25 mouse cellular contexts compared by ENCODE assay signal in genomic region chr14:33880236-33880635, GRCm38 (mm10). TPM values are rescaled to one million over a fixed set of nuclear protein-coding genes. Genes with fewer than 3 reads are reported as not detected.
DNase-seq lines count a peak whose midpoint lies in the region; ATAC-seq and TF ChIP-seq lines count a peak whose summit lies in the region.
"Had no signal": no experiment of that assay in that cellular context is flagged by ENCODE, and none has a peak within 500 bp of the region (broad histone marks: within the 10 kb centered on the region; RNA-seq: fewer than 3 reads in every experiment).

No protein-coding gene starts in this region.

- TF ChIP-seq CTCF in heart, adult 2 months (IDR thresholded peaks at IDR 0.05), result no peak
- TF ChIP-seq CTCF in lung, embryonic 14.5 days (IDR thresholded peaks at IDR 0.05; ENCODE audit: low read depth), result no peak
- no peak for TF ChIP-seq CTCF in lung, postnatal 0 days (IDR thresholded peaks at IDR 0.05)

- no peak overlapping the region for H3K4me2 ChIP-seq in embryonic facial prominence, embryonic 14.5 days (ENCODE audit: low read depth, low read length)
- no peak overlapping the region for H3K4me2 ChIP-seq in lung, embryonic 14.5 days
- no peak overlapping the region for H3K4me2 ChIP-seq in lung, embryonic 16.5 days (ENCODE audit: low read depth, low read length)
- no peak overlapping the region for H3K4me2 ChIP-seq in lung, postnatal 0 days (replicated peaks; ENCODE audit: low read depth, low read length)

- no peak overlapping the region for H3K9ac ChIP-seq in embryonic facial prominence, embryonic 14.5 days (ENCODE audit: low read depth, low read length)
- no peak overlapping the region for H3K9ac ChIP-seq in heart, adult 2 months (ENCODE audit: low read depth, low read length)
- no peak overlapping the region for H3K9ac ChIP-seq in lung, embryonic 14.5 days
- no peak overlapping the region for H3K9ac ChIP-seq in lung, embryonic 16.5 days (ENCODE audit: low read length)
- H3K9ac ChIP-seq in lung, postnatal 0 days (replicated peaks; ENCODE audit: low read depth), result no peak overlapping the region

- TF ChIP-seq POLR2A in heart, adult 2 months (IDR thresholded peaks at IDR 0.05; ENCODE audit: insufficient read depth, low read depth, low read length), result no peak

- no peak for ATAC-seq in embryonic facial prominence, embryonic 14.5 days (ENCODE audit: low read depth)
- no peak; the same call in 1 of the 2 replicates for ATAC-seq in lung, embryonic 14.5 days (ENCODE audit: insufficient read depth)
- 0 out of 2 replicates have a peak, but pooled peaks have one; percentile 26 for ATAC-seq in lung, embryonic 16.5 days (ENCODE audit: low read depth)
- no peak for ATAC-seq in lung, postnatal 0 days
- ATAC-seq: activated CD4-positive, CD25-positive, alpha-beta regulatory T cell, adult 4 months; CD4-positive, CD25-positive, alpha-beta regulatory T cell, adult 4 months; Patski had no signal

- H3K4me3 ChIP-seq in embryonic facial prominence, embryonic 14.5 days (ENCODE audit: low read depth, low read length), result no peak overlapping the region
- H3K4me3 ChIP-seq in embryonic facial prominence, embryonic 10.5 days, result no peak overlapping the region
- H3K4me3 ChIP-seq in heart, adult 2 months, result no peak overlapping the region
- H3K4me3 ChIP-seq in lung, embryonic 14.5 days (ENCODE audit: low read depth, low read length), result no peak overlapping the region
- H3K4me3 ChIP-seq in lung, embryonic 16.5 days (ENCODE audit: low read length), result no peak overlapping the region
- H3K4me3 ChIP-seq in lung, postnatal 0 days (ENCODE audit: low read depth, low read length), result no peak overlapping the region

- H3K9me3 ChIP-seq in embryonic facial prominence, embryonic 14.5 days (ENCODE audit: control insufficient read depth, low read length), result no peaks in the 10 kb centered on the region
- H3K9me3 ChIP-seq in embryonic facial prominence, embryonic 10.5 days, result no peaks in the 10 kb centered on the region
- no peaks in the 10 kb centered on the region for H3K9me3 ChIP-seq in lung, embryonic 14.5 days (ENCODE audit: low read depth, low read length)
- no peaks in the 10 kb centered on the region for H3K9me3 ChIP-seq in lung, embryonic 16.5 days (ENCODE audit: control insufficient read depth, low read length)
- no peaks in the 10 kb centered on the region for H3K9me3 ChIP-seq in lung, postnatal 0 days (ENCODE audit: low read length)

- intact Hi-C loops in heart, adult 2 months (cut with DNase I), result no loop called here

- TF ChIP-seq EP300 in heart, adult 2 months (IDR thresholded peaks at IDR 0.05; ENCODE audit: insufficient read depth, low read depth, low read length), result no peak
- no peak for TF ChIP-seq EP300 in lung, postnatal 0 days (IDR thresholded peaks at IDR 0.05)

- peak; percentile 26 for DNase-seq in embryonic facial prominence, embryonic 14.5 days (ENCODE audit: low spot score)
- no peak for DNase-seq in embryonic facial prominence, embryonic 10.5 days (ENCODE audit: low spot score)
- peak; percentile 85 for DNase-seq in heart, adult 11 months
- DNase-seq in heart, adult 2 months, result no peak
- DNase-seq in lung, embryonic 14.5 days, result peak; percentile 65
- DNase-seq in lung, postnatal 14 days, result no peak
- no peak for DNase-seq in lung, postnatal 0 days (ENCODE audit: low spot score)
- DNase-seq: adrenal gland, adult 2 months; adrenal gland, adult 8-10 months; adrenal gland, postnatal 10 days; adrenal gland, postnatal 14 days; adrenal gland, postnatal 25 days; adrenal gland, postnatal 36 days; B cell, adult 2 months; cerebellum, adult 11 months; cerebellum, adult 11-12 months had no signal

- no peaks in the 10 kb centered on the region for H3K36me3 ChIP-seq in embryonic facial prominence, embryonic 14.5 days (ENCODE audit: control insufficient read depth, insufficient read depth, low read length)
- no peaks in the 10 kb centered on the region for H3K36me3 ChIP-seq in embryonic facial prominence, embryonic 10.5 days (replicated peaks)
- no peaks in the 10 kb centered on the region for H3K36me3 ChIP-seq in heart, adult 2 months (ENCODE audit: control insufficient read depth, insufficient read depth, low read length)
- H3K36me3 ChIP-seq in lung, embryonic 14.5 days (ENCODE audit: insufficient read depth), result no peaks in the 10 kb centered on the region
- no peaks in the 10 kb centered on the region for H3K36me3 ChIP-seq in lung, embryonic 16.5 days (ENCODE audit: control insufficient read depth, insufficient read depth, low read length)
- H3K36me3 ChIP-seq in lung, postnatal 0 days (ENCODE audit: insufficient read depth, low read length), result no peaks in the 10 kb centered on the region
- H3K36me3 ChIP-seq: G1E had no signal

- no peaks in the 10 kb centered on the region for H3K4me1 ChIP-seq in embryonic facial prominence, embryonic 14.5 days (ENCODE audit: control insufficient read depth, insufficient read depth, low read length)
- H3K4me1 ChIP-seq in embryonic facial prominence, embryonic 10.5 days, result peaks cover 5% of the 10 kb centered on the region; the same call in 1 of the 2 replicates
- no peaks in the 10 kb centered on the region for H3K4me1 ChIP-seq in heart, adult 2 months (ENCODE audit: control insufficient read depth, insufficient read depth, low read length)
- H3K4me1 ChIP-seq in lung, embryonic 14.5 days (ENCODE audit: insufficient read depth), result 0 out of 2 replicates have a peak, but pooled peaks cover 3% of the 10 kb centered on the region
- H3K4me1 ChIP-seq in lung, embryonic 16.5 days (replicated peaks; ENCODE audit: control insufficient read depth, insufficient read depth, low read length), result peaks cover 5% of the 10 kb centered on the region; the same call in 1 of the 2 replicates
- no peaks in the 10 kb centered on the region for H3K4me1 ChIP-seq in lung, postnatal 0 days (ENCODE audit: insufficient read depth, low read depth, low read length)

- H3K27me3 ChIP-seq in embryonic facial prominence, embryonic 14.5 days (replicated peaks; ENCODE audit: control insufficient read depth, insufficient read depth, low read length), result no peaks in the 10 kb centered on the region
- H3K27me3 ChIP-seq in embryonic facial prominence, embryonic 10.5 days (replicated peaks; ENCODE audit: low read depth, poor library complexity, severe bottlenecking), result no peaks in the 10 kb centered on the region
- H3K27me3 ChIP-seq in heart, adult 2 months (ENCODE audit: control insufficient read depth, insufficient read depth, low read length), result no peaks in the 10 kb centered on the region
- no peaks in the 10 kb centered on the region for H3K27me3 ChIP-seq in lung, embryonic 14.5 days (ENCODE audit: insufficient read depth, low read length)
- H3K27me3 ChIP-seq in lung, embryonic 16.5 days (ENCODE audit: control insufficient read depth, insufficient read depth, low read depth, low read length), result no peaks in the 10 kb centered on the region
- no peaks in the 10 kb centered on the region for H3K27me3 ChIP-seq in lung, postnatal 0 days (replicated peaks; ENCODE audit: insufficient read depth, low read length)
- H3K27me3 ChIP-seq: CH12.LX, Patski had no signal

- WGBS in embryonic facial prominence, embryonic 14.5 days, result 66% methylated on average over 3 of the region's 3 CpGs
- 91% methylated on average over 3 of the region's 3 CpGs for WGBS in embryonic facial prominence, embryonic 10.5 days
- WGBS in heart, adult 2 months, result 55% methylated on average over 3 of the region's 3 CpGs
- WGBS in lung, embryonic 14.5 days, result 57% methylated on average over 3 of the region's 3 CpGs
- WGBS in lung, embryonic 16.5 days, result 59% methylated on average over 3 of the region's 3 CpGs
- WGBS in lung, postnatal 0 days, result 69% methylated on average over 3 of the region's 3 CpGs

- H3K79me2 ChIP-seq in heart, adult 2 months (replicated peaks; ENCODE audit: control insufficient read depth, insufficient read depth, low read length), result no peaks in the 10 kb centered on the region

- no peak overlapping the region for H3K27ac ChIP-seq in embryonic facial prominence, embryonic 14.5 days (replicated peaks; ENCODE audit: low read depth, low read length)
- H3K27ac ChIP-seq in embryonic facial prominence, embryonic 10.5 days (replicated peaks), result no peak overlapping the region
- no peak overlapping the region for H3K27ac ChIP-seq in heart, adult 2 months
- no peak overlapping the region for H3K27ac ChIP-seq in lung, embryonic 14.5 days (ENCODE audit: low read depth)
- no peak overlapping the region for H3K27ac ChIP-seq in lung, embryonic 16.5 days (ENCODE audit: low read length)
- H3K27ac ChIP-seq in lung, postnatal 0 days (ENCODE audit: low read length), result no peak overlapping the region

RNA-seq across cellular contexts. Expression of gene Gdf10, which starts 43.2 kb away (rescaled TPM):
- polyA plus RNA-seq in embryonic facial prominence, embryonic 14.5 days (2014; fragmentation: Nextera tagmentation; extraction: Ambion mirVana), result 34.2 and 35.8 TPM in 2 replicates
- 0.83 and 0.92 TPM in 2 replicates for polyA plus RNA-seq in embryonic facial prominence, embryonic 10.5 days (2016; fragmentation: Nextera tagmentation; extraction: Ambion mirVana)
- 1 to 10 TPM; 1.0 to 1.1 TPM for total RNA-seq in heart, adult 2 months (2021)
- polyA plus RNA-seq in heart, adult 2 months (2012; rRNA removed), result 1.8 and 3.8 TPM in 2 replicates
- 2.4 and 4.2 TPM in 2 replicates for polyA plus RNA-seq in lung, embryonic 14.5 days (2014; fragmentation: Nextera tagmentation; extraction: Ambion mirVana)
- 7.1 and 7.7 TPM in 2 replicates for polyA plus RNA-seq in lung, embryonic 16.5 days (2015; fragmentation: Nextera tagmentation; extraction: Ambion mirVana)
- polyA plus RNA-seq in lung, postnatal 0 days (2015; fragmentation: Nextera tagmentation; extraction: Ambion mirVana), result 1.3 and 1.5 TPM in 2 replicates
- total RNA-seq: CH12.LX, ES-E14, MEL had no signal
- polyA plus RNA-seq: activated CD4-positive, CD25-positive, alpha-beta regulatory T cell, adult 4 months; C2C12; CD4-positive, CD25-positive, alpha-beta regulatory T cell, adult 4 months; G1E; Patski had no signal

Comparison
In these comparisons a context has a peak if more than half of its experiments do, and no peak if none do; other contexts are left out.
1. DNase-seq: peak in embryonic facial prominence, embryonic 14.5 days (single experiment), heart, adult 11 months (single experiment) and lung, embryonic 14.5 days (single experiment); none in embryonic facial prominence, embryonic 10.5 days (single experiment), heart, adult 2 months (0 of 2), lung, postnatal 14 days (single experiment) and lung, postnatal 0 days (single experiment).